Mouse (Mus musculus) liver, embryonic 14.5 days (tissue): ENCODE data around the gene Rbm38. TPM values are rescaled to one million over a fixed set of nuclear protein-coding genes. Genes with fewer than 3 reads are reported as not detected.

Experiments used
- ATAC-seq: fragments of 200-750 bp; cut with Nextera tagmentation; 2 replicates; pipeline ENCODE4 v1.8.0; 2017; ENCODE audit warnings: moderate number of reproducible peaks, mild to moderate bottlenecking, moderate library complexity; ENCODE audit not compliant: insufficient read depth
- DNase-seq, 3 experiments: peaks; one replicate each; pipeline ENCODE4 v3.0.0-alpha.2; 2012 to 2013; ENCODE audit warnings: low read depth in 3 of 3, low spot score in 3 of 3
- H3K27ac ChIP-seq: fragments of 300-500 bp; sonication (generic); 2 replicates; pipeline ENCODE4 v1.5.1; 2014; ENCODE audit warnings: moderate library complexity, mild to moderate bottlenecking, control low read depth, inconsistent platforms
- H3K27me3 ChIP-seq: fragments of 300-500 bp; sonication (generic); 2 replicates; pipeline ENCODE4 v1.6.1; 2014; ENCODE audit warnings: mild to moderate bottlenecking, low read length, moderate library complexity; ENCODE audit not compliant: control insufficient read depth, insufficient read depth
- H3K36me3 ChIP-seq: fragments of 300-500 bp; sonication (generic); replicated peaks from 2 replicates; pipeline ENCODE4 v1.6.1; 2014; ENCODE audit warnings: low read depth; ENCODE audit not compliant: control insufficient read depth, insufficient read depth
- H3K4me1 ChIP-seq, 2 experiments: fragments of 200-500 bp in 1 of 2; fragments of 300-500 bp in 1 of 2; sonication (generic) in 1 of 2; replicated peaks; 2 replicates each; pipeline ENCODE4 v1.6.1; 2012 to 2014; ENCODE audit warnings: antibody characterized with exemption in 1 of 2, inconsistent platforms in 1 of 2, low read length in 1 of 2; ENCODE audit not compliant: control insufficient read depth in 2 of 2, insufficient read depth in 2 of 2
- H3K4me2 ChIP-seq: fragments of 300-500 bp; sonication (generic); 2 replicates; pipeline ENCODE4 v1.6.1; 2014; ENCODE audit warnings: low read depth, mild to moderate bottlenecking, control low read depth, moderate library complexity
- H3K4me3 ChIP-seq, 2 experiments: fragments of 200-500 bp in 1 of 2; fragments of 300-500 bp in 1 of 2; sonication (generic) in 1 of 2; 2 replicates each; pipeline ENCODE4 v1.5.1; 2012 to 2014; ENCODE audit warnings: low read depth in 2 of 2, low read length in 2 of 2, mild to moderate bottlenecking in 2 of 2, control low read depth in 1 of 2, inconsistent platforms in 1 of 2, moderate library complexity in 1 of 2; ENCODE audit not compliant: insufficient read depth in 1 of 2
- H3K9ac ChIP-seq: fragments of 300-500 bp; sonication (generic); replicated peaks from 2 replicates; pipeline ENCODE4 v1.6.1; 2014; ENCODE audit warnings: mild to moderate bottlenecking, control low read depth, moderate library complexity
- H3K9me3 ChIP-seq: fragments of 300-500 bp; sonication (generic); 2 replicates; pipeline ENCODE4 v1.6.1; 2016; ENCODE audit warnings: low read length, mixed read lengths; ENCODE audit not compliant: control insufficient read depth
- CTCF ChIP-seq: IDR thresholded peaks from 2 replicates; pipeline ENCODE4 v1.5.1; 2016; ENCODE audit warnings: antibody characterized with exemption, low read depth, control low read depth
- EP300 ChIP-seq: IDR thresholded peaks from 2 replicates; pipeline ENCODE4 v1.6.1; 2016; ENCODE audit warnings: antibody characterized with exemption, low read depth
- WGBS: fragments of 180-500 bp; shearing (Covaris S2); extraction: QIAGEN DNeasy Blood & Tissue Kit; methylation state at CpG from one replicate; pipeline ENCODE4 v1.1.7; 2014; ENCODE audit not compliant: insufficient replicate concordance; 5-methylcytosine and 5-hydroxymethylcytosine counted together
- polyA plus RNA-seq, 2 experiments: library from polyadenylated mRNA; depleted of rRNA in 1 of 2; stranded (reverse) in 1 of 2; unstranded in 1 of 2; fragments of >200 nt; fragmentation: Nextera tagmentation in 1 of 2; extraction: Ambion mirVana in 1 of 2; gene quantifications; 2 replicates each; pipeline versions ENCODE4 v1.2.1 to v1.2.3; 2012 to 2014

Rbm38 gene
- polyA plus RNA-seq, 2 experiments: 270 to 274 TPM

DNA sequence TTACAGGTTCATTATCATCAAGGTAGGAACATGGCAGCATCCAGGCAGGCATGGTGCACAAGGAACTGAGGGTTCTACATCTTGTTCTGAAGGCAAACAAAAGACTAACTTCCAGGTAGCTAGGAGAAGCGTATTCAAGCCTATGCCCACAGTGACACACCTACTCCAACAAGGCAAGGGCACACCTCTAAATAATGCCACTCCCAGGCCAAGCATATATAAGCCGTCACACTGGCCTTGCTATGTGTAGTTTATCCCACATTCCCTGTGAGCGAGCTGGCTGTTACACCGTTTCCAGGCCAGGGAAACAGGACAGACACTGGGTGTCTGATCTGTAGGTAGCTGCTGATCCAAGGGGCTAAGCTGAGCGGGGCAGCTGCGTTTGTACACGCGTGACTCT lies 8.9 kb upstream of the Rbm38 start:
- Histone ChIP-seq H3K36me3 (peaks cover 89% of the 10 kb centered on the region), H3K27me3 (no peaks in the 10 kb centered on the region), H3K9me3 (no peaks in the 10 kb centered on the region), H3K9ac (no peak overlapping the region), H3K27ac (no peak overlapping the region), H3K4me3 (no peak overlapping the region), H3K4me1 (no peaks in the 10 kb centered on the region), H3K4me2 (no peak overlapping the region)
- DNase-seq (no peak), ATAC-seq (no peak)
- TF ChIP-seq CTCF (no peak), EP300 (no peak)
- 93% methylated on average over 8 of the region's 8 CpGs for WGBS

DNA sequence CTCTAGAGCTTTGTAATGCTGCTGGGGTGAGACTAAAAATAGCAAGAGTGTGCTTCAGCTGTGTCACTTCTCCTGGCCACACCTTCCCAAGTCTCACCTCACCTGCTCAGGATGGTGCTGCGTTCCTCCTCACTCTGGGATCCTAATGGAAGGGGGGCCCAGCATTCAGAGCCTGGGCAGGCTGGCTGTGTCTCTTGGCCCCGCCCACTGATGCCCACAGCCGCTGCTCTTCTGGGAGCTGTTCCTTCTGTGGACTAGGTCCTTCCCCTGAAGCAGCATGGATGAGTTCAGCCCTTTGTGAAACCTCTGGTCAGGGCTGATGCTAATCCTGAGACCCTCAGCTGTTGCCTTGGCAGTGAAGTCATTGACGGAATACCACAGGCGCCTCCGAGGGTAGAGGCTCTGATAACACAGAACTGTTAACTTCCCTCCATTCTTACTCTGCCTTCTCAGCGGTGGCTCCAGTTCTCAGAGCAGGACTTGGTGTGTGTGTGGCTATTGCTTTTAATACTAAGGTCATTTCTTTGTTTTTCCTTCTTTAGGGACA lies 5.5 kb upstream of the Rbm38 start:
- Histone ChIP-seq H3K27me3 (no peaks in the 10 kb centered on the region), H3K27ac (no peak overlapping the region), H3K36me3 (peaks cover 55% of the 10 kb centered on the region), H3K4me1 (peaks cover 23 to 24% of the 10 kb centered on the region in 2 experiments), H3K9me3 (no peaks in the 10 kb centered on the region), H3K4me2 (no peak overlapping the region), H3K4me3 (no peak overlapping the region), H3K9ac (no peak overlapping the region)
- no peak for TF ChIP-seq CTCF
- no peak for TF ChIP-seq EP300
- 51% methylated on average over 7 of the region's 7 CpGs for WGBS
- ATAC-seq (no peak), DNase-seq (no peak)

DNA sequence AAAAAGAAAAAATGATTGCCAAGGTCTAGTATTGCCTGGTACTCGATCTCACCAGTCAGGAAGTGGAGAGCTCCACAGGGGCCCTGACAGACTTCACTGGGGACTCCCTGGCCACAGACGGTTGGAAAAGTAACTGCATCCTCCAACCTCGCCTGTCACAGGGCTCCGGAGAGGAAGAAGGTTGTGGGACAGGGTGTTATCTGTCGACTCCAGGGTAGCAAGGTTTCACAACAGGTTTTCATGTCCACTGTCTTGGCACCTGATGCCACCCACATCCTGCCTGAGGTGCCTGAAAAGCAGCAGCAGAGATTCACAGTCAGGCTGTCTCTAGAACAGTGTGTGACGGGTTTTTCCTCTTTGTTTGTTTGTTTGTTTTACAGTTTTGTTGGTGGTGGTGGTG lies 2.4 kb upstream of the Rbm38 start:
- H3K27ac ChIP-seq: peak overlapping the region; percentile 23
- DNase-seq: no peak
- H3K4me3 ChIP-seq: no peak overlapping the region
- WGBS: 7% methylated on average over 6 of the region's 6 CpGs
- TF ChIP-seq EP300: no peak
- no peak for TF ChIP-seq CTCF
- H3K9ac ChIP-seq: no peak overlapping the region; the same call in 1 of the 2 replicates
- H3K4me2 ChIP-seq: peak overlapping the region; percentile 25
- peaks cover 38 to 40% of the 10 kb centered on the region in 2 experiments for H3K4me1 ChIP-seq
- no peak for ATAC-seq
- H3K36me3 ChIP-seq: peaks cover 30% of the 10 kb centered on the region
- no peaks in the 10 kb centered on the region for H3K27me3 ChIP-seq
- no peaks in the 10 kb centered on the region for H3K9me3 ChIP-seq

DNA sequence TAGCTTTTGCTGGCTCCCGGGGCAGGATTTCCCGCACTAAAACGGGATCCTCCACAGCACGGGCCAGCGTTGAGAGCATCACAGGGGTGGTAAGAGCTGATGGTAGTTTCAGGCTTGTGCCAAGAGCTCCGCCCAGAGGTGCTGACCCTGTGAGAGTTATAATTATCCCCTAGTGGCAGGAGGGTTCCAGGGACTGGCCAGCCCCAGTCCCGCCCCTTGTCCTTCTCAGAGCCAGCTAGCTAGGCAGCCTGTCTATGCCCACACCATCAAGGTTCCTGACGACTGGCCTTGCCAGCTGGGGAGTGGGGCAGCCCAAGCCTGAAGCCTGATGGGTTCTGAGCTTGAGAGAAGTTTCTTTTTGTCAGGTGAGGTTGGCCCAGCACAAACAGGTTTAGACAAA lies 1.7 kb upstream of the Rbm38 start:
- TF ChIP-seq CTCF (peak; percentile 39), EP300 (no peak)
- peaks cover 30% of the 10 kb centered on the region for H3K36me3 ChIP-seq
- H3K4me2 ChIP-seq: peak overlapping the region; percentile 25
- H3K4me1 ChIP-seq: peaks cover 38 to 40% of the 10 kb centered on the region in 2 experiments
- no peaks in the 10 kb centered on the region for H3K9me3 ChIP-seq
- no peak overlapping the region for H3K4me3 ChIP-seq
- no peaks in the 10 kb centered on the region for H3K27me3 ChIP-seq
- H3K27ac ChIP-seq: no peak overlapping the region
- no peak overlapping the region for H3K9ac ChIP-seq
- WGBS: 14% methylated on average over 8 of the region's 8 CpGs
- DNase-seq (no peak), ATAC-seq (no peak)

DNA sequence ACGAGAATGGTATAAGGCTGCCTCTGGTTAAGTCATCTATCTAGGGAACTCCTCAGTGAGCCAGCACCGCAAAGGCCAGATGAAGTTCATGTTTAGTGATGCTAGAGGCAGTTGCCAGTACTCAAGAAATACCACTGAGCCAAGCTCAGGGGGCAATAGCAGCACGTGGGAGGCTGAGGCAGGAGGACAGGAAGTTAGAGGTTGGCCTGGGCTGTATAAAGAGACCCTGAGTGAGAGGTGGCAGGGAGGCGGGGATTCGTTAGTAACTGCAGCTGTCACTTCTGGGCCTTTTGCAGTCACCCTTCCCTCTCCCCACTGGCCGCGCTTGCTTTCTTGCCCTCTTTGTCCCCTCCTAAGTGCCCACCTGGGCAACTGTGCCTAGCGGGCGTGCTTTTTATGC lies 976 bp upstream of the Rbm38 start:
- WGBS: 10% methylated on average over 9 of the region's 9 CpGs
- Histone ChIP-seq H3K4me2 (peak overlapping the region; percentile 96), H3K27me3 (no peaks in the 10 kb centered on the region), H3K4me1 (peaks cover 43 to 44% of the 10 kb centered on the region in 2 experiments), H3K9ac (peak overlapping the region; percentile 56), H3K27ac (peak overlapping the region; percentile 25), H3K36me3 (peaks cover 30% of the 10 kb centered on the region), H3K4me3 (peak overlapping the region; percentile 52 to 57), H3K9me3 (no peaks in the 10 kb centered on the region)
- ATAC-seq (no peak), DNase-seq (no peak)
- TF ChIP-seq EP300 (no peak), CTCF (no peak)
